Mouse (Mus musculus): ENCODE data around the gene Shc1. TPM values are rescaled to one million over a fixed set of nuclear protein-coding genes. Genes with fewer than 3 reads are reported as not detected.

Shc1 gene
- polyA plus RNA-seq (2016; fragmentation: Nextera tagmentation; extraction: Ambion mirVana), result 51.8 TPM in 2 replicates

- DNase-seq (ENCODE audit: low spot score), result peak; percentile 98
- under 1% methylated on average over 39 of the region's 39 CpGs for WGBS
- H3K36me3 ChIP-seq, result peaks cover 38% of the 10 kb centered on the region
- no peaks in the 10 kb centered on the region for H3K9me3 ChIP-seq (replicated peaks)
- H3K4me1 ChIP-seq, result peaks cover 54% of the 10 kb centered on the region
- peak within 1 kb of the TSS; percentile 94 for H3K27ac ChIP-seq (replicated peaks)
- H3K4me3 ChIP-seq, result peak within 1 kb of the TSS; percentile 73
- H3K27me3 ChIP-seq (ENCODE audit: low read depth, poor library complexity, severe bottlenecking), result no peaks in the 10 kb centered on the region
Observed at GRCm38 (mm10) chr3:89418170-89418860, at the start of gene Shc1, which contains the start of gene Cks1b. Gene Shc1 (plus strand): TSS chr3:89418443. Gene Cks1b (minus strand): TSS chr3:89418383.

- DNase-seq (ENCODE audit: low spot score), result no peak
- 38% methylated on average over 5 of the region's 5 CpGs for WGBS
- no peak overlapping the region for H3K27ac ChIP-seq (replicated peaks)
- no peaks in the 10 kb centered on the region for H3K27me3 ChIP-seq (ENCODE audit: low read depth, poor library complexity, severe bottlenecking)
- no peaks in the 10 kb centered on the region for H3K36me3 ChIP-seq
- H3K9me3 ChIP-seq (replicated peaks), result no peaks in the 10 kb centered on the region
- no peak overlapping the region for H3K4me3 ChIP-seq
- H3K4me1 ChIP-seq, result peaks cover 11% of the 10 kb centered on the region
Observed at GRCm38 (mm10) chr3:89373581-89374231, 44.5 kb upstream of the Shc1 start.

DNA sequence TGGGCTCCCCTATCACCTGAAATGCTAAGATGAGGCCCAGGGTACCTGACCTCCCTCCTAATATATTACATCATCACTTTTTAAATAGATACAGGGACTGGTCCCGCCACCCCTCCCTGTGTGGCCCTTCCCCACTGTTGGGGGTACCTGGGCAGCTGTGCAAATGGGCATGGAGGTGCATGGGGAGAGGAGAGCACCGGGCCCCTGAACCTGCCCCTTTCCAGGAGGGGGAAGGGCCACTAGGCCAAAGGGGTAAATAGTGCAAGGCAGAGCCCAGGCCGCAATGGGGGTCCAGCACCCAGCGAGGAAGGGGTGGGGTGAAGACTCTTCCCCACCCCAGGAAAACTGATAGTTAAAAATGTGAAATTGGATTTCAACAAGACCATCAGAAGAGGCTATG is 40.4 kb upstream of the Shc1 start:
- WGBS, result 71% methylated on average over 4 of the region's 4 CpGs
- Histone ChIP-seq H3K4me1 (peaks cover 25% of the 10 kb centered on the region), H3K27ac (replicated peaks) (peak overlapping the region; percentile 93), H3K36me3 (no peaks in the 10 kb centered on the region), H3K4me3 (peak overlapping the region; percentile 67), H3K9me3 (replicated peaks) (no peaks in the 10 kb centered on the region), H3K27me3 (ENCODE audit: low read depth, poor library complexity, severe bottlenecking) (no peaks in the 10 kb centered on the region)
- no peak for DNase-seq (ENCODE audit: low spot score)

DNA sequence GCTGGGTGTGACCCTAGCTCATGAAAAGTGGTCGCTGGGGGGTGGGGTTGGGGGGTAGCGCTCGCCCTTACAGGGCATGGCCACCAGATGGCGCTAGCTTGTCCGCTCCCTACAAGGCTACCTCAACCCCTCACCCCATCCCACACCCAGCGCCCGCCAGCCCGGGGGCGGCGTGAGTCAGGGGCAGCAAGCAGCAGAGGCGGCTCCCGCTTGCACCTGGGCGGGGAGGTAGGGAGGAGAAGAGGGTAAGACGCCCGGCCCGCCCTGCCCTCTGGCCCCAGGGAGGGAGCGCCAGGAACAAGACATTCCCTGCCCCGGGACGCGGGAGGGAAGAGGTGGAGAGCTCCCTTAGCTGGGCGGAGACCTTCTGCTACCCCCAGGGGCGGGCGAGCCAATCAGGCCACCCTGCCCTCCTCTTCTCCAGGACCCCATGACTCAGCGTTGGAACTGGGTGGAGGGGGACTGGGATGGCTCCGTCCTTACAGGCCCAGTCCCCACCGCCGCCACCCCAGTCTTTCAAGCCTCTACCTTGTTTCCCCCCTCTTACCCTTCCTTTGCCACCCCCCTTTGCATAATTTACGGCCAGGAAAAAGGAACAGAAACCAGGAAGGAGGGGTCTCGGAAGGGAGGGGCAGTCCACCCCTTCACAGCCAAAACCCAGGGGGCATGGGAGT is 39.7 kb upstream of the Shc1 start:
- Histone ChIP-seq H3K27ac (replicated peaks) (peak overlapping the region; percentile 93), H3K4me1 (peaks cover 25% of the 10 kb centered on the region), H3K27me3 (ENCODE audit: low read depth, poor library complexity, severe bottlenecking) (no peaks in the 10 kb centered on the region), H3K9me3 (replicated peaks) (no peaks in the 10 kb centered on the region), H3K36me3 (no peaks in the 10 kb centered on the region), H3K4me3 (peak overlapping the region; percentile 67)
- DNase-seq (ENCODE audit: low spot score), result peak; percentile 91
- WGBS, result under 1% methylated on average over 29 of the region's 29 CpGs

GRCm38 (mm10) chr3:89379388-89380131 is 38.7 kb upstream of the Shc1 start:
- Histone ChIP-seq H3K27ac (replicated peaks) (peak overlapping the region; percentile 93), H3K9me3 (replicated peaks) (no peaks in the 10 kb centered on the region), H3K36me3 (no peaks in the 10 kb centered on the region), H3K27me3 (ENCODE audit: low read depth, poor library complexity, severe bottlenecking) (no peaks in the 10 kb centered on the region), H3K4me1 (peaks cover 32% of the 10 kb centered on the region), H3K4me3 (peak overlapping the region; percentile 67; the same call in 1 of the 2 replicates)
- no peak for DNase-seq (ENCODE audit: low spot score)
- 90% methylated on average over 31 of the region's 31 CpGs for WGBS

GRCm38 (mm10) chr3:89380291-89380690 is 38.0 kb upstream of the Shc1 start:
- no peaks in the 10 kb centered on the region for H3K36me3 ChIP-seq
- 0 out of 2 replicates have a peak overlapping the region, but pooled peaks have one; percentile 0 for H3K27ac ChIP-seq (replicated peaks)
- DNase-seq (ENCODE audit: low spot score), result no peak
- WGBS, result 95% methylated on average over 14 of the region's 14 CpGs
- peaks cover 39% of the 10 kb centered on the region for H3K4me1 ChIP-seq
- H3K9me3 ChIP-seq (replicated peaks), result no peaks in the 10 kb centered on the region
- peaks cover 5% of the 10 kb centered on the region for H3K27me3 ChIP-seq (ENCODE audit: low read depth, poor library complexity, severe bottlenecking)
- H3K4me3 ChIP-seq, result no peak overlapping the region

GRCm38 (mm10) chr3:89380711-89381110 is 37.5 kb upstream of the Shc1 start:
- no peak overlapping the region for H3K27ac ChIP-seq (replicated peaks)
- DNase-seq (ENCODE audit: low spot score), result no peak
- 94% methylated on average over 18 of the region's 18 CpGs for WGBS
- peaks cover 9% of the 10 kb centered on the region for H3K27me3 ChIP-seq (ENCODE audit: low read depth, poor library complexity, severe bottlenecking)
- H3K4me1 ChIP-seq, result peaks cover 43% of the 10 kb centered on the region
- no peaks in the 10 kb centered on the region for H3K9me3 ChIP-seq (replicated peaks)
- no peaks in the 10 kb centered on the region for H3K36me3 ChIP-seq
- no peak overlapping the region for H3K4me3 ChIP-seq

DNA sequence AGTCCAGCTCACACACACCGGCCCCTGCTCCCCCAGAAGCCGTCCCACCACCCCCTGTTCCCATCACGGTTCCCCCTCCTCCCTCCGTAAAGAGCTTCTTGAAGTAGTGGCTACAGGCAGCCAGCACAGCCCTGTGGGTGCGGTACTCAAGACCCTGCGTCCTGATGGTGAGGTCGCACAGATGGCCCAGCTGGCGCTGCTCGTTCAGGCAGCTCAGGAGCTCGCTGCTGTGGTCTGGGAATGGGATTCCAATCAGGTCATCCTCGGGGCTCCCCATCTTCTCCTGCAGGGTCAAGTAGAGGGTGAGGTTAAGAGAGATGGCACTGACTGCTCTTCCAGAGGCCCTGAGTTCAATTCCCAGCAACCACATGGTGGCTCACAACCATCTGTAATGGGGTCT is 37.0 kb upstream of the Shc1 start:
- no peak overlapping the region for H3K4me3 ChIP-seq
- DNase-seq (ENCODE audit: low spot score), result no peak
- H3K36me3 ChIP-seq, result no peaks in the 10 kb centered on the region
- H3K27me3 ChIP-seq (ENCODE audit: low read depth, poor library complexity, severe bottlenecking), result peaks cover 14% of the 10 kb centered on the region
- H3K27ac ChIP-seq (replicated peaks), result no peak overlapping the region
- 87% methylated on average over 11 of the region's 11 CpGs for WGBS
- no peaks in the 10 kb centered on the region for H3K9me3 ChIP-seq (replicated peaks)
- H3K4me1 ChIP-seq, result peaks cover 44% of the 10 kb centered on the region

DNA sequence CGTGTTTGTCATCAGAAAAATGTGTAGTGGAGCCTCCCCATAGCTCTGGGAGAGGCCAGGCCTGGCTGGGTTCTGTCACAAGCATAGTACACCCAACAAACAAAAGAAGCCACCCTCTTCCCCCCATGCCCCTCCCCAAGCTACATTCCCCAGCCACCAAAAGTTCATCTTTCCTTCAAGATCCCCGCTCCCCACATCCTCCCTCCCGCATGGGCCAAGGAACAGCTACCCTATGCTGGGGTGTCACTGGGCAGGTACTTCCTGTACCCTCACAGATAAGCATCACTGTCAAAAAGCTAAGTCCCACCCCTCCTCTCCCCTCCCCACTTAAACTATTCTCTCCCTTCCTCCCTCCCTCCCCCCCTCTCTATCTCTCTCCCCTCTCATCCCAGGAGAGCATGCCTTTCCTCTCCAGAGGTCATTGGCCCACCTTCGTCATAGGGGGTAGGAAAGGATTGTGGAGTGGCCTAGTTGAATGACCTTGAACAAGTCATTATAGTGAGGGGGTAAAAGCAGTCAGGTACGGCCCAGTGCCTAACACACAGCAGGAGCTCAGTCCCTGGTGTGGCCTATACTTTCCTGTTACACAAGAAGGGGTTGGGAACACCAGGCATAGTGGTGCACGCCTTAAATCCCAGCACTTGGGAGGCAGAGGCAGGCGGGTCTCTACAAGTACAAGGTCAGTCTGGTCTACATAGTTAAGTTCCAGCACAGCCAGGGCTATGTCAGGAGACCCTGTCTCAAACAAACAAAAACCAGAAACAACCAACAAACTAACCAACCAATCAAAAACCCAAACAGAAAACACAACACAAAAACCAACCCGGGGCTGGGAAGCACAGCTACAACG is 36.0 kb upstream of the Shc1 start:
- Histone ChIP-seq H3K9me3 (replicated peaks) (no peaks in the 10 kb centered on the region), H3K36me3 (no peaks in the 10 kb centered on the region), H3K27me3 (ENCODE audit: low read depth, poor library complexity, severe bottlenecking) (peaks cover 23% of the 10 kb centered on the region), H3K4me3 (no peak overlapping the region), H3K4me1 (peaks cover 52% of the 10 kb centered on the region), H3K27ac (replicated peaks) (no peak overlapping the region)
- no peak for DNase-seq (ENCODE audit: low spot score)
- 91% methylated on average over 9 of the region's 9 CpGs for WGBS

- Histone ChIP-seq H3K27me3 (ENCODE audit: low read depth, poor library complexity, severe bottlenecking) (peaks cover 24% of the 10 kb centered on the region), H3K27ac (replicated peaks) (no peak overlapping the region), H3K9me3 (replicated peaks) (no peaks in the 10 kb centered on the region), H3K4me1 (peaks cover 55% of the 10 kb centered on the region), H3K4me3 (no peak overlapping the region), H3K36me3 (no peaks in the 10 kb centered on the region)
- DNase-seq (ENCODE audit: low spot score), result no peak
- 83% methylated on average over 5 of the region's 5 CpGs for WGBS
Observed at GRCm38 (mm10) chr3:89382950-89383349, 35.3 kb upstream of the Shc1 start.

- Histone ChIP-seq H3K9me3 (replicated peaks) (no peaks in the 10 kb centered on the region), H3K4me1 (peaks cover 54% of the 10 kb centered on the region), H3K27me3 (ENCODE audit: low read depth, poor library complexity, severe bottlenecking) (peaks cover 24% of the 10 kb centered on the region), H3K4me3 (no peak overlapping the region), H3K36me3 (no peaks in the 10 kb centered on the region), H3K27ac (replicated peaks) (no peak overlapping the region)
- 83% methylated on average over 5 of the region's 5 CpGs for WGBS
- no peak for DNase-seq (ENCODE audit: low spot score)
Observed at GRCm38 (mm10) chr3:89383651-89384255, 34.5 kb upstream of the Shc1 start.

Measured in midbrain, embryonic 10.5 days (tissue).